Mouse (Mus musculus) CH12.LX (cell line): Measurements from ENCODE around the gene Apeh. TPM values are rescaled to one million over a fixed set of nuclear protein-coding genes. Genes with fewer than 3 reads are reported as not detected.

Source experiments
- DNase-seq: peaks from one replicate; pipeline ENCODE4 v3.0.0-alpha.2; 2013; ENCODE audit errors: extremely low read depth
- H3K27ac ChIP-seq: 2 replicates; pipeline ENCODE4 v1.5.1; 2012; ENCODE audit warnings: low read depth, mild to moderate bottlenecking, control low read depth, moderate library complexity; ENCODE audit not compliant: insufficient read depth
- H3K27me3 ChIP-seq: replicated peaks from 2 replicates; pipeline ENCODE3; 2012; ENCODE audit warnings: inconsistent platforms
- H3K36me3 ChIP-seq, 2 experiments: replicated peaks in 1 of 2; 2 replicates each; pipeline versions ENCODE3 to v1.6.1; 2012; ENCODE audit warnings: inconsistent platforms in 1 of 2, low read length in 1 of 2, mild to moderate bottlenecking in 1 of 2, mixed read lengths in 1 of 2, moderate library complexity in 1 of 2; ENCODE audit not compliant: control insufficient read depth in 1 of 2, insufficient read depth in 1 of 2
- H3K4me1 ChIP-seq, 2 experiments: 2 replicates each; pipeline ENCODE4 v1.6.1; 2012; ENCODE audit warnings: inconsistent platforms in 1 of 2, moderate library complexity in 1 of 2; ENCODE audit not compliant: insufficient read depth in 2 of 2, control insufficient read depth in 1 of 2
- H3K4me2 ChIP-seq: 2 replicates; pipeline ENCODE4 v1.6.1; 2012; ENCODE audit warnings: low read depth, mild to moderate bottlenecking, control low read depth; ENCODE audit not compliant: poor library complexity, insufficient read depth, severe bottlenecking
- H3K4me3 ChIP-seq, 3 experiments: fragments of 150-350 bp in 1 of 3; sonication (generic) in 1 of 3; replicated peaks in 1 of 3; 2 replicates each; pipeline versions ENCODE3 to v1.5.1; 2011 to 2012; ENCODE audit warnings: low read depth in 2 of 3, low read length in 2 of 3, mild to moderate bottlenecking in 2 of 3, moderate library complexity in 2 of 3, control low read depth in 1 of 3, improper control_type of control experiment in 1 of 3, inconsistent platforms in 1 of 3, mixed read lengths in 1 of 3; ENCODE audit not compliant: poor library complexity in 1 of 3
- H3K79me2 ChIP-seq: replicated peaks from 2 replicates; pipeline ENCODE4 v1.6.1; 2012; ENCODE audit warnings: mild to moderate bottlenecking, moderate library complexity; ENCODE audit not compliant: control insufficient read depth, poor library complexity, insufficient read depth, severe bottlenecking; ENCODE audit errors: extremely low read depth
- H3K9ac ChIP-seq: 2 replicates; pipeline ENCODE4 v1.6.1; 2012; ENCODE audit warnings: low read depth, mild to moderate bottlenecking, control low read depth, moderate library complexity; ENCODE audit not compliant: insufficient read depth
- H3K9me3 ChIP-seq: replicated peaks from 2 replicates; pipeline ENCODE3; 2012; ENCODE audit warnings: low read length, inconsistent platforms, mixed read lengths
- BHLHE40 ChIP-seq: IDR thresholded peaks from 2 replicates; pipeline ENCODE4 v1.6.1; 2011; ENCODE audit warnings: mild to moderate bottlenecking, low read depth, low read length, improper control_type of control experiment
- CHD1 ChIP-seq: IDR thresholded peaks from 2 replicates; pipeline ENCODE4 v1.6.1; 2012; ENCODE audit warnings: low read depth, low read length, improper control_type of control experiment, inconsistent platforms
- CTCF ChIP-seq, 2 experiments: IDR thresholded peaks in 1 of 2; conservative IDR thresholded peaks in 1 of 2; 2 replicates each; pipeline ENCODE4 v1.5.1; 2011 to 2012; ENCODE audit warnings: low read depth in 2 of 2, low read length in 2 of 2, improper control_type of control experiment in 1 of 2, inconsistent platforms in 1 of 2, mild to moderate bottlenecking in 1 of 2, moderate library complexity in 1 of 2
- E2F4 ChIP-seq: IDR thresholded peaks from 2 replicates; pipeline ENCODE4 v1.6.1; 2011; ENCODE audit warnings: low read depth, low read length, improper control_type of control experiment; ENCODE audit not compliant: insufficient replicate concordance
- ETS1 ChIP-seq: conservative IDR thresholded peaks from 2 replicates; pipeline ENCODE4 v1.6.1; 2012; ENCODE audit warnings: low read depth, mild to moderate bottlenecking, inconsistent platforms, low read length, improper control_type of control experiment, moderate library complexity
- HCFC1 ChIP-seq: IDR thresholded peaks from 2 replicates; pipeline ENCODE4 v1.6.1; 2012; ENCODE audit warnings: low read depth, mild to moderate bottlenecking, inconsistent platforms, low read length, improper control_type of control experiment
- IRF4 ChIP-seq: IDR thresholded peaks from 2 replicates; pipeline ENCODE4 v1.6.1; 2014; ENCODE audit warnings: low read depth, mild to moderate bottlenecking, inconsistent platforms, low read length, improper control_type of control experiment
- JUN ChIP-seq: IDR thresholded peaks from 2 replicates; pipeline ENCODE4 v1.6.1; 2011; ENCODE audit warnings: low read depth, mild to moderate bottlenecking, low read length, improper control_type of control experiment, moderate library complexity; ENCODE audit not compliant: insufficient read depth
- KAT2A ChIP-seq: IDR thresholded peaks from 2 replicates; pipeline ENCODE4 v1.6.1; 2012; ENCODE audit warnings: low read length, improper control_type of control experiment, inconsistent platforms; ENCODE audit not compliant: insufficient replicate concordance
- MYC ChIP-seq: IDR thresholded peaks from 2 replicates; pipeline ENCODE4 v1.6.1; 2011; ENCODE audit warnings: low read depth, mild to moderate bottlenecking, improper control_type of control experiment, low read length
- NRF1 ChIP-seq: IDR thresholded peaks from 2 replicates; pipeline ENCODE4 v1.6.1; 2014; ENCODE audit warnings: low read depth, mild to moderate bottlenecking, inconsistent platforms, low read length, improper control_type of control experiment, moderate library complexity
- PAX5 ChIP-seq: IDR thresholded peaks from 2 replicates; pipeline ENCODE4 v1.6.1; 2012; ENCODE audit warnings: low read length, inconsistent platforms, mixed read lengths
- RAD21 ChIP-seq: IDR thresholded peaks from 2 replicates; pipeline ENCODE4 v1.6.1; 2011; ENCODE audit warnings: low read depth, mild to moderate bottlenecking, low read length, improper control_type of control experiment, moderate library complexity
- RCOR1 ChIP-seq: conservative IDR thresholded peaks from 2 replicates; pipeline ENCODE4 v1.6.1; 2012; ENCODE audit warnings: low read depth, mild to moderate bottlenecking, inconsistent platforms, low read length, improper control_type of control experiment
- SMC3 ChIP-seq: IDR thresholded peaks from 2 replicates; pipeline ENCODE4 v1.6.1; 2011; ENCODE audit warnings: low read depth, low read length, improper control_type of control experiment
- TBP ChIP-seq: conservative IDR thresholded peaks from 2 replicates; pipeline ENCODE4 v1.6.1; 2011; ENCODE audit warnings: low read depth, low read length, improper control_type of control experiment
- TCF12 ChIP-seq: IDR thresholded peaks from 2 replicates; pipeline ENCODE4 v1.6.1; 2014; ENCODE audit warnings: low read depth, mild to moderate bottlenecking, inconsistent platforms, low read length, improper control_type of control experiment
- USF2 ChIP-seq: conservative IDR thresholded peaks from 2 replicates; pipeline ENCODE4 v1.6.1; 2011; ENCODE audit warnings: low read depth, low read length, improper control_type of control experiment
- ZKSCAN1 ChIP-seq: IDR thresholded peaks from 2 replicates; pipeline ENCODE4 v1.6.1; 2012; ENCODE audit warnings: low read depth, inconsistent platforms, low read length, improper control_type of control experiment, borderline replicate concordance
- ZMIZ1 ChIP-seq: IDR thresholded peaks from 2 replicates; pipeline ENCODE4 v1.6.1; 2012; ENCODE audit warnings: low read depth, mild to moderate bottlenecking, inconsistent platforms, low read length, improper control_type of control experiment
- ZNF384 ChIP-seq: IDR thresholded peaks from 2 replicates; pipeline ENCODE4 v1.6.1; 2012; ENCODE audit warnings: low read depth, low read length, improper control_type of control experiment, inconsistent platforms
- dilution Hi-C: fragments of 300-500 bp; cut with MboI; formaldehyde crosslinking; loops from 2 replicates; pipeline ENCODE4 v1.14.3; 2020; ENCODE audit warnings: low sequenced_read_pairs; ENCODE audit not compliant: extremely low pct_unique_long_range_greater_than_20kb, extremely low pct_ligation_motif_present
- in situ Hi-C: fragments of 300-500 bp; cut with MboI; formaldehyde crosslinking; loops from 3 replicates; pipeline ENCODE4 v1.14.3; 2019; ENCODE audit warnings: low sequenced_read_pairs, low pct_ligation_motif_present, low pct_unique_long_range_greater_than_20kb, mixed read lengths
- polyA plus RNA-seq: library from polyadenylated mRNA; unstranded; fragments of >175 nt; gene quantifications from 2 replicates; pipeline ENCODE4 v1.2.1, GENCODE M21; 2012; ENCODE audit warnings: low read depth; ENCODE audit not compliant: insufficient read length
- total RNA-seq, 2 experiments: library from RNA; depleted of rRNA; stranded (reverse); fragments of 300-350 nt in 1 of 2; fragments of >200 nt in 1 of 2; gene quantifications; 2 replicates each; pipeline ENCODE4 v1.2.3; 2012 to 2014

Gene Apeh
- total and polyA plus RNA-seq, 3 experiments, result 36.2 to 69.5 (median 53.2) TPM

DNA sequence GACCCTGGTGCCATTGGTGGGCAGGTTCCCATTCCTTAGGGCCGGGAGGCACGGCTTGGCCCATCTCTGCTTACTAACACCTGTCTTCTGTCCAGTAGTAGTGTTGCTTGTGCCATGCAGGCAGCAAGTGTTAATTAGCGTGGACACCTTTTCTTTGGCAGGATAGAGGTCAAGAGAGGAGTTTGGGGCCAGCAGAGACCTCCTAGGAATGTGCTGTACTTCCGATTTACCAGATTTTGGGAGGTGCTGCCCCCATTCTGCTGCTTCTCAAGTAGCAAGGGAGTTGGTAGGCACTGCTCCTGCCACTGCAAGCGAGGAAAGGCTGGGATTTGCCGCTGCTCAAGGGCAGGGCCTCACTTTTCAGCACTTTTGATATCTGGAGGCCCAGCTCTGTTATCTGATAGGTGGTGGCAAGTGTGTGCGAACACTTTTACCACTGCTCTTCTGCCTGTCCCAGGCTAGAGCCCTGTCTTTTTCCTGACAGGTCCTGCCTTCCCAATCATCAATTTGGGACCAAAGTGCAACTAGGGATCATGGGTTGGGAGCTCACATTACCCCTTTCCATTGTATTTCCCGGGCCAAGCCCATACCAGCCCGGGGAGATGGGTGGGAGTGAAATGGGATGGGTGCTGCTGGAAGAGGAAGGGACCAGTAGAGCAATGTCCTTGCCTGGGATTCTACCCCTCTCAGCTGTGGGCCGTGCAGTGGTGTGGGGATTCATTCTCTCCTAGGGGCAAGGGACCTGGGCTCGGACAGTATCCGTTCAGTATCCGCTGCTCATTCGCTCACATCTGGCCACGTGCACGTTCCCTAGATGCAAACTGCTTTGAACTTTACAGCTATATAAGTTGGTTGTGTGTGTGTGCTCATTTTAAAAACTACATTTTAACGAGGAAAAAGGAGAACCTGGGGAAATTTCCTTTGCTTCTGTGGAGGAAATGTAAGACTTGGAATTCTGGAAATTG, 46.5 kb downstream of the Apeh start:
- in situ Hi-C loops (no loop called here), dilution Hi-C loops (no loop called here)
- Histone ChIP-seq H3K4me2 (no peak overlapping the region), H3K9me3 (no peaks in the 10 kb centered on the region), H3K4me1 (peaks cover 2 to 32% of the 10 kb centered on the region in 2 experiments; a peak in 2 of 4 replicates), H3K27me3 (no peaks in the 10 kb centered on the region), H3K9ac (no peak overlapping the region), H3K36me3 (peaks cover 41 to 71% of the 10 kb centered on the region in 2 experiments), H3K79me2 (no peaks in the 10 kb centered on the region), H3K27ac (no peak overlapping the region), H3K4me3 (peak overlapping the region in 1 of 3 experiments; percentile 21)
- TF ChIP-seq MYC (no peak), ZNF384 (no peak), ZMIZ1 (no peak), PAX5 (no peak), SMC3 (no peak), CTCF (conservative IDR thresholded peaks at IDR 0.05 in 1 of 2, IDR thresholded peaks at IDR 0.05 in 1 of 2; ENCODE audit: low read depth in 2 of 2, low read length in 2 of 2) (no peak), ETS1 (no peak), NRF1 (no peak), RCOR1 (no peak), TCF12 (no peak), E2F4 (no peak), ZKSCAN1 (no peak)
- DNase-seq, result no peak

DNA sequence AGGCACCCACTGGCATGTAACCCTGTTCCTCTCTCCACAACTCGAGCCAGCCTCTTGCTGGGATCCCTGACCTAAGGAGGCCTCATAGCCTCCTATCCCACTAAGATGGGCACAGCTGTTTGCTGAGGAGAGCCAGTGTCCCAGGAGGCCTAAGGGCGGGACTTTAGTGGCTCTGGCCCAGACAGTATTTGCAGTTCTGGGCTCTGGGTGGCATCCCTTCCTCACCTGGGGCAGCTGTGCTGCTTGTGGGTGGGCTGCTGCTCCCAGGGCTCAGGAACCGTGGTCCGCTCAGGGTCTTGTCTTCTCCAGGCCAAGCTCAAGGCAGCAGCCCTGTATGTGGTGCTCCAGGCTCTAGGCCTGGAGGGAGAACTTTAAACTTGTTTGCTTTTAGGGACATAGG, 47.8 kb downstream of the Apeh start:
- Histone ChIP-seq H3K9ac (no peak overlapping the region), H3K27me3 (no peaks in the 10 kb centered on the region), H3K4me1 (peaks cover 2 to 24% of the 10 kb centered on the region in 2 experiments; a peak in 2 of 4 replicates), H3K27ac (no peak overlapping the region), H3K36me3 (peaks cover 43 to 71% of the 10 kb centered on the region in 2 experiments), H3K4me3 (no peak overlapping the region), H3K4me2 (no peak overlapping the region)
- dilution Hi-C loops, result no loop called here
- DNase-seq, result no peak
- in situ Hi-C loops, result no loop called here
- TF ChIP-seq HCFC1, result no peak
- TF ChIP-seq BHLHE40, result no peak
- TF ChIP-seq KAT2A, result no peak
- no peak for TF ChIP-seq RAD21
- no peak for TF ChIP-seq ZMIZ1
- no peak for TF ChIP-seq CHD1
- no peak for TF ChIP-seq USF2
- no peak for TF ChIP-seq NRF1
- no peak for TF ChIP-seq IRF4
- no peak for TF ChIP-seq TBP
- no peak for TF ChIP-seq MYC
- TF ChIP-seq JUN, result no peak
- no peak for TF ChIP-seq TCF12
- TF ChIP-seq, all 38 proteins: peak for 0
- Histone ChIP-seq H3K9me3 (no peaks in the 10 kb centered on the region), H3K79me2 (no peaks in the 10 kb centered on the region)
